Mouse (Mus musculus) C3H10T1/2 (cell line): ENCODE measurements around the gene Slitrk2. TPM values are rescaled to one million over a fixed set of nuclear protein-coding genes. Genes with fewer than 3 reads are reported as not detected.

Experiments used
- polyA plus RNA-seq, 2 experiments: library from polyadenylated mRNA; unstranded; fragments of >200 nt; fragmentation: generic; extraction: Trizol; gene quantifications; one replicate each; pipeline ENCODE4 v1.2.1; 2012; ENCODE audit warnings: missing spikeins in 2 of 2

Gene Slitrk2
- polyA plus RNA-seq: not detected

DNA sequence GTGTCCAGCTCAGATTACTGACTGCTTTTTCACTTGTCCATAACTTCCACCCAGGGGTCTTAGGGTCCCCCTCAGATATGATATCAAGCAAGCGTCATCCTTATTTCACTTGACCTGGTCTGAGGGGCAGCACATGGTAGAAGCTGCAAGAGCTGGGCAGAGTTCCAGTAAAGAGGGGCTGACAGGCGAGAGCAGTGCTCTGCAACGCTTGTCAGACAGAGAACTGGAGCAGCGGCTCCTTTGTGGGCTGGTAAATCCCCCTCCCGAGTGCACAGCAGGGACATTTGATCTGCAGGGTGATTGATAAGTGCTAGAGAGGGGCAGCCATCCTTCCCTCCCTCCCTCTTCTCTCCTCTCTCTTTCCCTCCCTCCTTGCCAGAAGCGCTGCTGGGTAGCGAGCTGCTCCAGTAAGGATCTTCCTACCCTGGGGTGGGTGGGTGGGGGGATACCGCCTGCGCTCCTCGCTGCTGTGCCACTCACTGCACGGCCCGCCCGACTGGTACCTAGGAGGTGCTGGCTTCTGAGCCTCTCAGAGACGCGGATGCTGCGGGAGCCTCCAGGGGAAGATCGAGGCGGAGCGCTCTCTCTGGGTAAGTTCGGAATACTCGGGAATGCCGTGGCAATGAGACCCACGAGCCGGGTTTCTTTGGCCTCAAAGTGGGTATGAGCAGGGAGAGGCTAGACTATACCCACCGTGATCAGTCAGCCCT is at the start of gene Slitrk2:
Gene Slitrk2 (plus strand): TSS at position 408 of the 710 bp plus-strand sequence.

